Mouse (Mus musculus): ENCODE measurements around the gene Haspin.
A peak's percentile ranks its signal among the peaks of the same experiment; 100 is the strongest.

Haspin gene

GRCm38 (mm10) chr11:73144261-73144681 lies 6.2 kb upstream of the Haspin start:
- no peak for DNase-seq (ENCODE audit: low spot score)

GRCm38 (mm10) chr11:73137116-73137515 lies 978 bp downstream of the Haspin start:
- no peak for DNase-seq (ENCODE audit: low spot score)

DNA sequence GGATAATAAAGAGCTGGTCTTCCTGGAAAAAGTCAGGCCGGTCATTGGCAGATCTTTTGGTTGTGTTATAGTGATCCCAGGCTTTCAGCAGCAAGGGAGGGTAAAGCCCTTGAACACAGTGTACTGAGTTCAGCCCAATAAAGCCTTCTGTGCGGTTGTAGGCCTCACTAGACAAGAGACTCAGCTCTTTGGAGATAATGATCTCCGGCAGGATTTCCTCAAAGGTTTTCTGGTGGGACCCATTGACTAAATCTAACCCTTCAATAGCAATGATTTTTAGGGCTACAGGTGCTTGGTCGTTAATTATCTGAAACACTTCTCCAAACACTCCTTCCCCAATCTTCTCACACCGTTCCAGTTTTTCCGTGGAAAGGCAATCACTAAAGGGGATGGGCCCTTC lies 1.5 kb downstream of the Haspin start:
- no peak for DNase-seq (ENCODE audit: low spot score)

DNA sequence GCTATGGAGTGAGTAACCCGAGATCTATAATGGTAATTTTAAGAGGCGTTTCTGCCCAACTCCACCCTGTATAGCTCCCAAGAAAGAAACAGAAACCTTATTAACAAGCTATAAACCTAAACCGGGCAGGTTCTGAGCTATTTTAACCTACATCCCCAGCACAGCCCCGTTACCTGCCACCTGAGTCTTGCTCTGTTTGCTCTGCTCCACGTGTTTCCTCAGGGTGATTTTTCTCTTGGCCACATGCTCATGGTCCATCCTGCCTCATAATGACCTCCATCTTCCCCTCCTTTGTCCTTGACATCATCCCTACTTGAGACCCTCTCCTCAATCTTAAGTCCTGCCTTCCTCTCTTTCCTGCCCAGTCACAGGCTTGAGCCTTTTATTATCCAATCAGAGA lies 3.9 kb downstream of the Haspin start:
- DNase-seq (ENCODE audit: low spot score) = no peak

DNA sequence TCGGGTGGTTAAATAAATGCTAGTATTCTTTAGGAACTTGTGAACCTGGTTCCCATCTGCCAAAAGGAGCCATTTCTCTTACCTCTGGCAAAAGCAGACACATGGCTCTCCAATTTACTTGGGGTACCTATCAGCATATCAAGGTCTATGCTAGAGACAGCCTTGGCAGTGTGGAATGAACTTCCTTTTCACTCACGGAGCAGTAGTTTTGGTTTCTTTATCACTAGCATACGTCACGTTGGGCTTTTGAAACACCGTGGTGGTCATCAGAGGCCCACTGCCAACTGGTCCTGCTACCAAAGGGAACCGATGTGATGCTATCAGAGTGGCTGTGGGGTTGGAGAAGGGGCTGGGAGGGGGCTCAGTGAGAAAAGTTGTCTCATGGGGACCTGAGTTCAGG lies 5.1 kb downstream of the Haspin start:
- DNase-seq (ENCODE audit: low spot score) = no peak

- no peak for DNase-seq (ENCODE audit: low spot score)
These were observed 7.1 kb downstream of the Haspin start for GRCm38 (mm10) chr11:73131020-73131419.

GRCm38 (mm10) chr11:73126495-73126894 lies 11.6 kb downstream of the Haspin start:
- no peak for DNase-seq (ENCODE audit: low spot score)

GRCm38 (mm10) chr11:73111414-73111813 lies 26.7 kb downstream of the Haspin start:
- DNase-seq (ENCODE audit: low spot score) = no peak

DNA sequence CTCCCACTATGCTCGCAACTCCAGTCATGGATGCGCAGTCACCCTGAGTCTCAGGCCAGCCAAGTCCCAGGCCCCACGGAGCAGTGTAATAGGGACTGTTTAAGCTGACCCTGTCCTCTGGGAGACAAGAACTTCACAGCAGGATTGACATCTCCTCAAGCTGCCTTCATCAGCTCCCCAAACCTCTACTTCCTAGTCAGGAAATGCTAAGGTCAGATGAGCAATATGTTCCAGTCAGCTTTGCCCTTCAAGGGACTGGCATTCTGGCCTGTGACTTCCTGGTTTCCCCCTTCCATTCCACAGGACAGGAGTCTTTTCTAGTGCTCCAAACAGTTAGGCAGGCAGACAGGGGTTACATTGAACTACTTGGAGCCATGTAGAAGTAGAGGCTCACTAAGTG lies 28.2 kb downstream of the Haspin start:
- no peak for DNase-seq (ENCODE audit: low spot score)

DNA sequence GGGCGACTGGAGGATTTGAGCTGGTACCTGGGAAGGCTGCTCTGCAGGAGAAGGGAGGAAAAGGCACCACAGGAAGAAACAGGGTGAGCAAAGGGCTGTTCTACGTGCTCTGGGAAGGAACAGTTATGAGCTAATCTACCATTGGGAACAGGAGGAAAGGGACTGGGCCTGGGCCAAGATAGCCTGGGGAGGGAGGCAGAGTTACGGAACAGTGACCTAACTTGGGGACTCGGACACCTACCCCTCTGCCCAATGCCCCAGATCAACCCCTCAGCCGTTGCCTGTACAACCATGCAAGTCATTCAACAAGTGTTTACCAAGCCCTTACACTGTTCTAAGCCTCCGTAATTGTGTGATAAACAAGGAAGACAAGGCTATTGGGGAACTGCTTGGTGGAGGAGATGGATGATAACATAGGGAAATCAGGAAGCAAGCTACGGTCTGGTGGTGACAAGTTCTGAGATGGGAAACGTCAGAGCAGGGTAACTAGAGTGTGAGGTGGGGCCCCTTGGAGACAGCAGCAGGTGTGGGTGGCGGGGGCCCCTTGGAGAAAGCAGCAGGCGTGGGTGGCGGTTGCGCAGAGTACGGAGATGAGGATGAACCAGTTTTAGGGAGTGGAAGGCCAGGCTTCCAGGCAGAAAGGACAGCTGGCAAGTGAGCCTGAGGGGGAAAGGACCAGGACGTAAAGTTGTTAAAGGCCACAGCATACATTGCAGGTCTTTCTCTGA lies 29.0 kb downstream of the Haspin start:
- DNase-seq (ENCODE audit: low spot score) = no peak

- DNase-seq (ENCODE audit: low spot score) = no peak
These were observed 29.7 kb downstream of the Haspin start for GRCm38 (mm10) chr11:73108195-73108897.

DNA sequence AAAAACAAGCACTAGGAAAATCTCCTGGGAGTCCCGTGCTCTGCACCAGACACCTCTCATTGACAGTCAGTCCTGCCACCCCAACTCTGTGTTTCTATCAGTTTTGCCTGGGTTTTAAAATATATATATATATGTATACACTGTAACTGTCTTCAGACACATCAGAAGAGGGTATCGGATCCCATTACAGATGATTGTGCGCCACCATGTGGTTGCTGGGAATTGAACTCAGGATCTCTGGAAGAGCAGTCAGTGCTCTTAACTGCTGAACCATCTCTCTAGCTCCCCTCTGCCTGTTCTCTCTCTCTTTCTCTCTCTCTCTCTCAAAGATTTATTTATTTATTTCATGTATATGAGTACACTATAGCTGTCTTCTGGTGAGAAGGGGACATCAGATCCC lies 30.7 kb downstream of the Haspin start:
- DNase-seq (ENCODE audit: low spot score) = peak; percentile 54

- no peak for DNase-seq (ENCODE audit: low spot score)
These were observed 32.8 kb downstream of the Haspin start for GRCm38 (mm10) chr11:73105246-73105645.

- no peak for DNase-seq (ENCODE audit: low spot score)
These were observed 36.8 kb downstream of the Haspin start for GRCm38 (mm10) chr11:73101308-73101707.

- peak; percentile 51 for DNase-seq (ENCODE audit: low spot score)
These were observed 37.9 kb downstream of the Haspin start for GRCm38 (mm10) chr11:73099976-73100750.

DNA sequence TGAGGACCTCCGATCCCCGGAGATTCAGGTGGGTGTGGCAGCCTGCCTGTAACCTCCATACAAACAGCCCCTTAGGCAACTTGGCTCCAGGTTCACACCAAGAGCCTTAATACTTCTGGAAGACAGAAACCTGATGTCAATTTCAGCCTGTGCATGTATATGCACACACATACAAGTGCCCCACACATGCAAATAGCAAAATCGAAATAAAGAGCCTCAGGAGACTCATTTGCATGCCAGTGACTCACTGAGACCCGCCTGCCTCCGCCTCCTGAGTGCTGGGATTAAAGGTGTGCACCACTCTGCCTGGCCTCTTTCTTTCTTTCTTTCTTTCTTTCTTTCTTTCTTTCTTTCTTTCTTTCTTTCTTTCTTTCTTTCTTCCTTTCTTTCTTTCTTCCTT lies 39.2 kb downstream of the Haspin start:
- DNase-seq (ENCODE audit: low spot score) = no peak

- DNase-seq (ENCODE audit: low spot score) = no peak
These were observed 43.7 kb downstream of the Haspin start for GRCm38 (mm10) chr11:73094231-73094995.

DNA sequence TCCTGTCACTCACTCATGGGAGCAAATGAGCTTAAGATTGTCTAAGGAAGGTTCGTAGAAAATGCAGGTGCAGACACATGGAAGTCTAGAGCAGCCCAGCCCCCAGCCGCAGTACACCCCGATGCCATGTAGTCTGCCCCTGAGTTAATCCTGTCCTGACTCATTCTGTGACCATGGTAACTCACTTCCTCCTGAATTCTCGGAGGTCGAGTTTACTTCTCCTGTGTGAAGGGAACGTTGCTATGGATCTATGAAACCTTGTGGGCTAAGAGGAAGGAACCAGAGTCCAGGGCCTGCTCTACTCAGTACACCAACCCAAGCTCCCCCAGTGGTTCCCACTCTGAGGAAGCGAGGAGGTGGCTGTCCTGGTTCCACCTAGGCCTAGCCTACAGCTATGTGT lies 45.2 kb downstream of the Haspin start:
- DNase-seq (ENCODE audit: low spot score) = no peak

GRCm38 (mm10) chr11:73092057-73092456 lies 46.0 kb downstream of the Haspin start:
- no peak for DNase-seq (ENCODE audit: low spot score)

DNA sequence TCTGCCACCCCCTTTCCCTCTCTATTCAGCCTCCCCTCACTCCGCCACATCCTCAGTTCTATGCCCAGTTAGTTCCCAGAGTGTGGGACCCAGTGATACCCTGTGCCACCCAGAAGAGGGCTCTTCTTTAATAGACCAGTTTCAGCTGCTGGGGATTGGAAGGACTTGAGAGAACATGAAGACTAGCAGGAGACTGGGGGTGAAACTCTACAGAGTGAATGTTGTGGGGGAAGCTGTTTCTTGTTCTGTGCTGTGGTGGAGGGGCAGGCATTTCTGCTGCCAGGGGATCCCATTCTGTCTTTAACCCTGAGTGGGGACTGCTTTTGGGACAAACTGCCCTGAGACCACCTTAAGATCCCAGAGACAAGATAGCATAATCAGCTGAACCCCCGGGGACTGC lies 47.3 kb downstream of the Haspin start:
- DNase-seq (ENCODE audit: low spot score) = no peak

GRCm38 (mm10) chr11:73090283-73090682 lies 47.8 kb downstream of the Haspin start, which contains the start of gene Itgae:
Gene Itgae (plus strand): TSS chr11:73090583.
- no peak for DNase-seq (ENCODE audit: low spot score)

Data from ovary, postnatal 36 days (tissue).